Mouse (Mus musculus) liver, embryonic 14.5 days (tissue): ENCODE data around the gene Naa60.

Source experiments
- CTCF ChIP-seq: IDR thresholded peaks from 2 replicates; pipeline ENCODE4 v1.5.1; 2016; ENCODE audit warnings: antibody characterized with exemption, low read depth, control low read depth
- EP300 ChIP-seq: IDR thresholded peaks from 2 replicates; pipeline ENCODE4 v1.6.1; 2016; ENCODE audit warnings: antibody characterized with exemption, low read depth

DNA sequence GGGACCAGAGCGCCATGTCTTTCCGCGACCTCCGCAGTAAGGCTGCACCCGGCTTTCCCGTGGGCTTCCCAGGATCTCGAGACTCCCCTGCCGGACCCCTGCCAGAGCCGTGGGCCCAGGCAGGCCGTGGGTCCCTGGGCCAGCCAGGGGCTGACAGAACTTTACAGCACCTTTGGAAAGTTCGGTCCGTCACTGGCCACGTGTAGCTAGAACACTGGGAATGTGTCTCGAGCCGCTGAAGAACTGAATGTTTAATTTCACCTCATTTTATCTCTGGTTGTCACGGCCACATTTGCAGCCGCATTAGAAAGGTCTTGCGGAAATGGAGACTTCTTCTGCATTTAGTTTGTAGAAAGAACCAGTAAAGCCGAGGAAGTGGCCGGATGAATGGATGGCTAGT, 36.9 kb downstream of the Naa60 start:
- TF ChIP-seq CTCF (no peak), EP300 (no peak)
